Mouse (Mus musculus): Measurements from ENCODE around the gene Dhx33.

- TF ChIP-seq POLR2A (IDR thresholded peaks at IDR 0.05; ENCODE audit: insufficient read depth, low read depth, low read length), result no peak; the same call in 1 of the 2 replicates
- TF ChIP-seq CTCF (IDR thresholded peaks at IDR 0.05), result no peak
Measured at GRCm38 (mm10) chr11:71018416-71019200, 14.4 kb upstream of the Dhx33 start.

Measured in heart, adult 2 months (tissue).